Mouse (Mus musculus) ES-E14 (cell line): ENCODE measurements around the gene Nfam1.

Source experiments
- ZC3H11A ChIP-seq: IDR thresholded peaks from 2 replicates; pipeline ENCODE4 v1.6.1; 2012; ENCODE audit warnings: low read depth, mild to moderate bottlenecking, inconsistent platforms, low read length, borderline replicate concordance
- ZNF384 ChIP-seq: IDR thresholded peaks from 2 replicates; pipeline ENCODE4 v1.6.1; 2012; ENCODE audit warnings: low read depth, low read length, inconsistent platforms

DNA sequence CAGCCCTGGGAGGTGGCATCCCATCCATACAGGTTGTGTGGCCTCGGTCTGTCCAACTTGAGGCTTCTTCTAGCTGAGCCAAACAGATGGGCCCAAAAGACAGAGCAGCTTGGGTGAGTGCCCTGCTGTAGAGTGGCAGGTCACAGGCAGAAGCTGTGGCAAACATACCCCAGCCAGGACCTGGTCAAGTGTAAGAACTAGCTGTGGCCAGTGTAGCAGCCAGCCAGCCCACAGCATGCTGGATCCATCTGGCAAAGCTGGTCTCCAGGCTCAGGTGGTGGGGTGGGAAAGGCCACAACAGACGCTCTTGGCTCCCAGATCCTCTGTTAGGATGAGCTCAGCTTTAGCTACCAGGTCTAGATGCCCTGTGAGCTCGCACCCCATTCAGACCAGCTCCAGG, 76.8 kb downstream of the Nfam1 start:
- TF ChIP-seq ZNF384 (no peak), ZC3H11A (no peak)
